Mouse (Mus musculus): ENCODE results near the gene Adamtsl4. TPM values are rescaled to one million over a fixed set of nuclear protein-coding genes. Genes with fewer than 3 reads are reported as not detected.

Gene Adamtsl4
- polyA plus RNA-seq (2014; fragmentation: Illumina TruSeq; extraction: RNeasy Lipid Tissue Mini Kit (QIAGEN cat#74804); ENCODE audit: low read depth, low replicate concordance), result 0.08 TPM

DNA sequence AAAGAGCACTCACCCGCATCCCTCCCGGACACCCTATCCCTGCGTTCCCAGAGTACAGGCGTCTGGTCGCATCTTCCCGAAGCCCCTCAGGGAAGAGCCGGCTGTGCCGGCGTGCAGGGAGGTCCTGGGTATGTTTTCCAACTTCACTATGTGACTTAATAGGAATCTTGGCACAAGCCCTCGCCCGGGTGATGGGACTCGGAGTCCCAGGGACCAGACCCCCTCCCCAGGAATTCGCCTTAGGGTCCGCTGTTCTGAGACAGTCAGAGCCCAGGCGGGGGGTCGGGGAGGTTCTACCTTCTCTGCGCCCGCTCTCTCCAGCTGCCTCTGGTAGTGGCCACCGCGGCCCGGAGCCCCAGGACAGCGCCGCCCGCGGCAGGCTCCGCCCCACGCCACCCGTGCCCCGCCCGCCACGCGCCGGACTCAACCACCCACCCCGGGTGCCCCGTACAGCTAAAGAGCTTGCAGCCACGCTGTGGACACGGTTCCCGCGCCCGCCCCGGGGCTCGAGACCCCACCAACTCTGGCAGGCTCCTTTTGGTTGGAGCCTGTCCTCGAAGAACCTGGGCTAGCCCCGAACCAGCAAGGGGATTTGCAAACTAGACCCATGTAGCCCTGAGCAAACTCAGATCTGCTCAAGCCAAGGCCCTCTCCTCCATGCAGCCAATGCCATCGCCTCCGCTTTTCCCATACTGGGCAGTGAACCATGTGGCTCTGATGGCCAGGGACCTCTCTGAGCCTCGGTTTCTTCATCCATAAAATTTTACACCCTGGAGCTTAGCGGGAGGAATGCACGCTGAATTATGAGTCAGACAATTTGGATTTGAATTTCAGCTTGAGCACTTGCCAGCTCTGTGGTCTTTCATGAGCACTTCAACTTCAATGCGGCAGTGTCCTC is at the start of gene Adamtsl4:
TSS of gene Adamtsl4 (minus strand) at position 394 of the 898 bp plus-strand sequence.

DNA sequence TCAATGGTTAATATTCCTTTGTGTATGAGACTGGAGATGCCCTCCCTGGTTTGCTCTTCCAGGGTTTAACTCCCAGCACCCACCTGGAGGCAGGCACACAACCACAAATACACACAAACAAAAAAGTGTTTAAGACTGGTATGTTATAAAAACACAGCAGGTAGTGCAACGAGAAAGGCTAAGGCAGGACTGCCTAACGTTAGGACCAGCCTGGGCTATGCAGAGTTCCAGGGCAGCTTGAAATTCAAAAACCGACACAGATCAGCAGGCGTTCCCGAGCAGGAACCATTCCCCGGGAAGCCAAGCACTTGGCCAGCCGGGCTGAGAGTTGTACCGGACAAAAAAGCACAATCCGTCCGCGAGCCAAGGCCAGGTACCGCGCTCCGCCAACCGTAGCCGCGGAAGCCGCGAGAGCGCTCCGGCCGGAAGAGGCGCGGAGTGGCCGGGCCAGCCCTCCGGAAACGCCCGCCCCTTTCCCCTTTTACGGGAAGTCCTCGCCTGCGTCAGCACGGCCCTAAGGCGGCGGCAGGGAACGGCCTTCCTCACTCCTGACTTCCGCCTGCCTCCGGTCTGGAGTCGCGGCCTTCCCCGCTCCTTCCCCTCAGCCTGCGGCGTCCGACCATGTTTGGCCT is 29.4 kb downstream of the Adamtsl4 start, which contains the start of gene Mcl1:
TSS of gene Mcl1 (plus strand) at position 553 of the 632 bp plus-strand sequence.

Other genes starting within 250 kb of the Adamtsl4 start
- gene Ctsk, start 188.7 kb downstream of the Adamtsl4 start, polyA plus RNA-seq (2014; fragmentation: Illumina TruSeq; extraction: RNeasy Lipid Tissue Mini Kit (QIAGEN cat#74804); ENCODE audit: low read depth, low replicate concordance), result 1.9 TPM
- gene Ctss, start 161.1 kb downstream of the Adamtsl4 start, polyA plus RNA-seq (2014; fragmentation: Illumina TruSeq; extraction: RNeasy Lipid Tissue Mini Kit (QIAGEN cat#74804); ENCODE audit: low read depth, low replicate concordance), result 10.9 TPM
- gene Hormad1, start 128.2 kb downstream of the Adamtsl4 start, polyA plus RNA-seq (2014; fragmentation: Illumina TruSeq; extraction: RNeasy Lipid Tissue Mini Kit (QIAGEN cat#74804); ENCODE audit: low read depth, low replicate concordance), result 649 TPM
- 29.8 TPM for gene Golph3l, start 99.0 kb downstream of the Adamtsl4 start, polyA plus RNA-seq (2014; fragmentation: Illumina TruSeq; extraction: RNeasy Lipid Tissue Mini Kit (QIAGEN cat#74804); ENCODE audit: low read depth, low replicate concordance)
- 50.6 TPM for gene Ensa, start 62.9 kb downstream of the Adamtsl4 start, polyA plus RNA-seq (2014; fragmentation: Illumina TruSeq; extraction: RNeasy Lipid Tissue Mini Kit (QIAGEN cat#74804); ENCODE audit: low read depth, low replicate concordance)
- gene Mcl1, start 29.1 kb downstream of the Adamtsl4 start, polyA plus RNA-seq (2014; fragmentation: Illumina TruSeq; extraction: RNeasy Lipid Tissue Mini Kit (QIAGEN cat#74804); ENCODE audit: low read depth, low replicate concordance), result 72.5 TPM
- gene Ecm1, start 51.7 kb upstream of the Adamtsl4 start, polyA plus RNA-seq (2014; fragmentation: Illumina TruSeq; extraction: RNeasy Lipid Tissue Mini Kit (QIAGEN cat#74804); ENCODE audit: low read depth, low replicate concordance), result 0.95 TPM
- gene Tars2, start 72.3 kb upstream of the Adamtsl4 start, polyA plus RNA-seq (2014; fragmentation: Illumina TruSeq; extraction: RNeasy Lipid Tissue Mini Kit (QIAGEN cat#74804); ENCODE audit: low read depth, low replicate concordance), result 12.8 TPM
- 29.8 TPM for gene Rprd2, start 130.9 kb upstream of the Adamtsl4 start, polyA plus RNA-seq (2014; fragmentation: Illumina TruSeq; extraction: RNeasy Lipid Tissue Mini Kit (QIAGEN cat#74804); ENCODE audit: low read depth, low replicate concordance)
- 39.6 TPM for gene Prpf3, start 168.0 kb upstream of the Adamtsl4 start, polyA plus RNA-seq (2014; fragmentation: Illumina TruSeq; extraction: RNeasy Lipid Tissue Mini Kit (QIAGEN cat#74804); ENCODE audit: low read depth, low replicate concordance)
- gene Mrps21, start 183.6 kb upstream of the Adamtsl4 start, polyA plus RNA-seq (2014; fragmentation: Illumina TruSeq; extraction: RNeasy Lipid Tissue Mini Kit (QIAGEN cat#74804); ENCODE audit: low read depth, low replicate concordance), result 11.8 TPM
- gene Ciart, start 194.3 kb upstream of the Adamtsl4 start, polyA plus RNA-seq (2014; fragmentation: Illumina TruSeq; extraction: RNeasy Lipid Tissue Mini Kit (QIAGEN cat#74804); ENCODE audit: low read depth, low replicate concordance), result 4.8 TPM
- gene BC028528, start 204.1 kb upstream of the Adamtsl4 start, polyA plus RNA-seq (2014; fragmentation: Illumina TruSeq; extraction: RNeasy Lipid Tissue Mini Kit (QIAGEN cat#74804); ENCODE audit: low read depth, low replicate concordance), result 7.3 TPM
- 3.9 TPM for gene Aph1a, start 206.1 kb upstream of the Adamtsl4 start, polyA plus RNA-seq (2014; fragmentation: Illumina TruSeq; extraction: RNeasy Lipid Tissue Mini Kit (QIAGEN cat#74804); ENCODE audit: low read depth, low replicate concordance)
- 1.8 TPM for gene Car14, start 216.8 kb upstream of the Adamtsl4 start, polyA plus RNA-seq (2014; fragmentation: Illumina TruSeq; extraction: RNeasy Lipid Tissue Mini Kit (QIAGEN cat#74804); ENCODE audit: low read depth, low replicate concordance)
- 34.5 TPM for gene Anp32e, start 241.3 kb upstream of the Adamtsl4 start, polyA plus RNA-seq (2014; fragmentation: Illumina TruSeq; extraction: RNeasy Lipid Tissue Mini Kit (QIAGEN cat#74804); ENCODE audit: low read depth, low replicate concordance)

Data from testis, adult 10 weeks (tissue).